Mouse (Mus musculus): Measurements from ENCODE around the gene Prmt2.

- TF ChIP-seq CTCF (conservative IDR thresholded peaks at IDR 0.05; ENCODE audit: low read length), result no peak
- no peak for TF ChIP-seq NANOG (IDR thresholded peaks at IDR 0.05; ENCODE audit: borderline replicate concordance, low read length)
Measured at GRCm38 (mm10) chr10:76253536-76253935, 15.9 kb upstream of the Prmt2 start, which contains the start of gene S100b.
